Mouse (Mus musculus): ENCODE data around the gene Plin4. TPM values are rescaled to one million over a fixed set of nuclear protein-coding genes. Genes with fewer than 3 reads are reported as not detected.
A peak's percentile ranks its signal among the peaks of the same experiment; 100 is the strongest.

The Plin4 gene
- total RNA-seq (2017) = not detected in 2 replicates

DNA sequence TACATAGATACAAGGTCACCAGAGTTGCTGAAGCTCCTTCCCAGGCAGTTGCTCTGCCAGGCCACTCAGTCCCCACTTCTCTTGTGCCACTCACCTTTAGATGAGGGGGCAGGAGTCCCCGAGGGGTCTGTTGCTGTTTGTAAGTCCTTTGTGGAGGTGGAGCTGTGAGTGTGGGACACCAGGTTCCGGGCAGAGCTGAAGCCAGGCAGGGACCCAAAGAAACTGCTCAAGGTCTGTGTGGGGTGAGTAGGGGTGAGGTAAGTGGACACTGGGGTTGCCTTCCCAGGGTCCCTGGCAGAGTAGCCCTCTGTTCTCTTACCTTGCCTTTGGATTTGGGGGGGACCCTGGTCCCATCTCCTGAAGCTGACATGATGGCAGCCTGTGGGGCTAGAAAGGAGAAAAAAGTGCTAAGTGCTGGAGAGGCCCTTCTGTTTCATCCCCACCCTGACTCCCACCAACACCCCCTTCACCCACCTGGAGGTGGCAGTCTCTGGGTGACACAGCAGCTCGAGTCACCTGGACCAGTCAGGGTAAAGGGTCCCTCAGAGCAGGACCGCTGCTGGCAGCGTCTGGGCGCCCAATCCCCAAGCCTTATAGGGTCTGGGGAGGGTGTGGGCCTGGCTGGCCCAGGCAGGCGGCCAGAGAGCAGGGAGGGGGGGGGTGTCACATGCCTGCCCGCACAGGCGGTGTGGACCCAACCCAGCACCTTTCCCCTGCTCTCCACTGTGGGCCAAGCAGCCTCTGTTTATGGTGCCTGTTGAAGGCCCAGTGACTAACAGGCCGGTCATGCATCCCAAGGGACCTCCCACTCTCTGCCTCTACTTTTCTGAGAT, at the start of gene Plin4:
Gene Plin4 (minus strand): TSS at position 585 of the 833 bp plus-strand sequence.
- no peak for ATAC-seq (replicated peaks; ENCODE audit: low read depth, poor library complexity, severe bottlenecking)

DNA sequence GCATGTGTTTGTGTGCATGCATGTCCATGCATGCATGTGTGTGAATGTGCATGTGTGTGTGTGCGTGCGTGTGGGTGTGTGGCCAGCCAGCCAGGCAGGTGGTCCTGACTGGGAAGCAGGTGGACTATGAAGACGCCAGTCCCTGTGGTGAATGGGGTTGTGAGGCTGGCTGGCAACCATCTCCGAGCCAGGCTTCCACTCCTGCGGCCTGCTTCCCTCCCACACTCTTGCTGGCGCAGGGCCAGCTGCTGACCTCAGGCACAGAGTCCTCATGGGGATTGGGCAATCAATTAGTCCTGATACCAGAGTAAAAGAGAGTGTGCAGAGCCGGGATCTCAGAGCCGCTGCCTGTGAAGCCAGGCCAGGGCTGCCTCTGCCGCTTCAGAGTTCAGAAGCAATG, 44.0 kb upstream of the Plin4 start:
- ATAC-seq (replicated peaks; ENCODE audit: low read depth, poor library complexity, severe bottlenecking) = peak; percentile 74

DNA sequence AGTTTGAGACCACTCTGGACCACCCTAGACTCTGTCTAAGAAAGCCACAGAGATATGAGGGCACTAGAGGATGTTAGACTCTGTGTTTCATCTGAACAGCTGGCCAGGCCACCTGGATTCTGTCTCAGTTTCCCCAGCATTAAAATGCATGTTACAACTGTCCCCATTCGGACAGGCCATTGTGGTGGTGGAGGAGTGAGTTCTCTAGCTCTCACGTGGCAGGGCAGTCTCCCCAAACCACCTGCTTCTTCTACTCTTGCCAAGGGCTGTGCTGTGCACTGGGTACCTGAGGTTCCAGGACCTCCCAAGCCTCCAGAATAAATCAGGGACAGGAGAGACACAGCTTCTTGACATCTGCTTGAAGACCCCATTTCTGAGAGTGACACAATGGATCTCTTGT, 40.3 kb upstream of the Plin4 start:
- ATAC-seq (replicated peaks; ENCODE audit: low read depth, poor library complexity, severe bottlenecking) = no peak

DNA sequence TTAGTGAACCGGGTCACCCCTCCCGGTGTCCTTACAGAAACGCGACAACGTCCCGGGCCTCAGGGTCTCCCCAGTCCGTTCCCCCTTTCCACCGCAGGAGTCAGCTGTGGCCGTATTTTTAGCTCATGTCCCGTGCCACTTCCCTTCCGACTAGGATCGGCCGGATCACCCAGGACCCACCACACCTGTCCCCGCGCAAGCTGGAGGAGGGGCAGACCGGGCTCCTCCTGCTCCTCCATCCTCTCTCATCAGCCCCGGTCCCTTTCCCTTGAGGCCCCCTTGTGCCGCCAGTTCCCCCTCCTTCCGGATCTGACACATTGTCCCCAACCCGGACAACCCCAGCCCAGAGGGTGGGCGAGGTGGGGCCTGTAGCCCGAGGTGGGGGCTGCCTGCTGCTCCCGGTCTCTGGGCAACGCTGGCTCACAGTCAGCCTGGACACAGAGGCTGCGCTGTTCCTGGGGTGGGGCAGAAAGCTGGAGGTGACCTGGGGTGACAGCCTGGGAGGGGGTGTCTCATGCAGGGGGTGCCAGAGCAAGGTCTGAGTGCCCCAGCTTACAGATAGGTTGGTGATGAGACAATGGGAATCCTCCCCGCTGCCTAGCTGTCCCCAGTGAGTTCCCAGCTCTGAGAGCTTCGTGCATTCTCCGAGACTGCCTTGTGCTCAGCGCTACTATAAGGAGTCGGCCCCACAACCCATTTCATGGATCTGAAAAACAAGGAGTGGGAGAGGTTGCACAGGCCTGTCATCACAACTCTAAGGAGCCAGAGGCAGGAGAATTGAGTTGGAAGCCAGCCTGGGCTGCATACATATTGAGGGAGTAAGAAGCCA, 39.4 kb upstream of the Plin4 start:
- ATAC-seq (replicated peaks; ENCODE audit: low read depth, poor library complexity, severe bottlenecking) = 0 out of 2 replicates have a peak, but pooled peaks have one; percentile 8

DNA sequence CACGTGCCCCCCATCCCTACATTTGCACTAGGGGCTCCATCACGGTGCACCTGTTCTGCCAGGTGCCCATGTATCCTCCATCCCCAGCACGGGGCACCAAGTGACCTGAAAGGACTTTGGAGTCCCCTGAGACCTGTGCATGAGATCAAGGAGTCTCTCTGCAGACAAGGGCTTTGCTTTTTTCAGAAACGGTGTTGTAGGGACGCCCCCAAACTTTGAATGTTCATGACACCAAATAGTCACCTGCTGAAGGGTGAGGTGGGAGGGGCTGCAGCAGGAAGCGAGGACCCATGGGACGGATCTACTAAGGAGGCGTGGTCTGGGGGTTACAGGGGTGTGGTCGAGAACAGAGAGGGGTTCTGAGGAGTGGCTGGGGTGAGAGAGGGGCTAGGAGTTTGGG, 38.7 kb upstream of the Plin4 start:
- ATAC-seq (replicated peaks; ENCODE audit: low read depth, poor library complexity, severe bottlenecking) = no peak

DNA sequence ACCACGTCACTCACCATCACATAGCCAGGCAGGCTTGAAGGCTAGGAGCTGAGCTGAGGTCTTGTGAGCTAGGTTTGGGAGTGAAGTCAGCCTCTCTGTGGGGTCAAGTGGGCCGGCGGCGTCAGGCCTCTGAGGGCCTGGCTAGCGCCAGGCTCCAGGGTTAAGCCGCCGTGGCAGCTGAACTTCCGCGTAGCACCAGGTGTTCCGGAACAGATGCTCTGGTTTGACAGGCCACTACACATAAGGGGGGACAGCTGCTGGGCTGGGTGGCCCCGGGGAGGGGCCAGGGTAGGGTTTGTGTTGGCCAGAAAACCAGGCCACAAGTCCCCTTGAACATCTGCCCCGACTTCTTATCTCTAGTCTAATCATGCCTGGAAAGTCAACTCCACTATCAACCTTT, 37.8 kb upstream of the Plin4 start:
- ATAC-seq (replicated peaks; ENCODE audit: low read depth, poor library complexity, severe bottlenecking) = no peak

DNA sequence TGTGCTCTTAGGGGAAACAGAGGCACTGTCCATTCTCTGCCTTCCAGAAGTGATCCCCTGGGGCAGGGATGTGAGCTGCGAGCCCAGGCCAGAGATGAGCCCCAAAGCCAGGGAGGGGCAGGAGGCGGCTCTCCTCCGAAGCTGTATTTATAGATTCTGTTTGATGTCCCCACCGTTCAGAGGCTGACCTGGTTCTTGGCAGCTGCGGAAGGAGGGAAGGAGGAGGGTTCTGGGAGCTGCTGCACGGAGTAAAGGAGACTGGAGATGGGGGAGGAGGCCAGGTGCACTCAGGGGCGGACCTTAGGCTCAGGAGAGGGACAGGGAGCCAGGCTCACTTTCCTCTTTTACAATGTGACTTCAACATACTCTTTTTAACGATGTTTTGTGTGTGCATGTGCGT, 36.5 kb upstream of the Plin4 start:
- ATAC-seq (replicated peaks; ENCODE audit: low read depth, poor library complexity, severe bottlenecking) = no peak

DNA sequence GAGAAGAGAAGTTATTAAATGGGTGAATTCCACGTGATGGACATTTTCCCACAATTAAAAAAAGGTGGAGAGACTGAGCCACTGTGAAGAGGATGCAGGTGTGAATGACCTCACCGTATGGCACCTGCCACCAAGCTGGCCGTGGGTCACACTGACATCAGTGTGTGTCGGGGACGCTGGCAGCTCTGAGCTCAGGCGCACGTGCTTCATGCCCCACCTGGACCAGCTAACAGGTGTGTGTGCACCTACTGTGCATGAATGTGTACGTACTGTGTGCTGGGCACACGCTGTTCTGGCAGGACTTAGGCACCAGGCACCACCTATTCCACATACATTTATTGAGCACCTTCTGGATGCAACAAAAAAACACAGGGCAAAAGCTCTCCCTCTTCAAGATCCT, 34.9 kb upstream of the Plin4 start:
- ATAC-seq (replicated peaks; ENCODE audit: low read depth, poor library complexity, severe bottlenecking) = no peak

DNA sequence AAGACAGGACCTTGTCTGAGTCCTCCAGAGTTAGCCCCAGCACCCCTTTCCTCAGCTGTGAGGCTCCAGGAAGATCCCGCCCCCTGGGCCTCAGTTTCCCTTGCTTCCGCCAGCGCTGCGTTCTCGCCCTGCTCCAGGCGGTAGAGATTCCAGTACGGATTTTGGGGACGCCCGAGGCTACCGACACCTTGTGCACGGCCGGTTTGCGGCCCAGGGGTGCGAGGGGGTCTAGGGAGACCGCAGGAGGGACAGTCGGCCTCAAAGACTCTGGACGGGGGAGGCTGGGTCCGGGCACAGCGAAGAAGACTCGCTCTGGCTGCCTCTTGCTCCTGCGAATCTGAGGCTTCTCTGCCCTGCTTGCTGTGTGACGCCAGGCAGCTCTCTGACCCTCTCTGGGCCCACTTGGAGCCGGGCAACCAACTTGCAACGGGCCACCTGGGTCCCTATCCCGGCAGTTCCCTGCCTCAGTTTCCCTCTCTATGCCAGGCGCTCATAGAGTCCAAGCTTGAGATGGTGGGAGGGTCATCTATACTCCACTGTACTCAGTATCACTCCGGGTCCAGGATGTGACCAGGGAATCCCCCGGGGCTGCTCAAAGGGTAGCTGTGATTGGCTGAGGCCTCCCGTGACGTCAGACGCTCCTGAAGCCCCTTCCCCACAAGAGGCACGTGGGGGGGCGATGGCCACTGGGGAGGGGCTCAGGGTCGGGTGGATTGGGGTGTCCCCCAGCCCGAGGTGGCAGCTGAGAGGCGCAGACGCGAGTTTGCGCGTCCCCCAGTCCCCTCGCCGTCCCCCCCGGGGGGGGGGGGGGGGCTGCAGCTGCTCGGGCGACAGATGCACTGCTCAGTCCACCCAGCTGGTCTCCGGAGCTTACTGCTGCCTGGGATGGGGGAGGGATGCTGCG, 32.4 kb upstream of the Plin4 start:
- no peak; the same call in 1 of the 2 replicates for ATAC-seq (replicated peaks; ENCODE audit: low read depth, poor library complexity, severe bottlenecking)

DNA sequence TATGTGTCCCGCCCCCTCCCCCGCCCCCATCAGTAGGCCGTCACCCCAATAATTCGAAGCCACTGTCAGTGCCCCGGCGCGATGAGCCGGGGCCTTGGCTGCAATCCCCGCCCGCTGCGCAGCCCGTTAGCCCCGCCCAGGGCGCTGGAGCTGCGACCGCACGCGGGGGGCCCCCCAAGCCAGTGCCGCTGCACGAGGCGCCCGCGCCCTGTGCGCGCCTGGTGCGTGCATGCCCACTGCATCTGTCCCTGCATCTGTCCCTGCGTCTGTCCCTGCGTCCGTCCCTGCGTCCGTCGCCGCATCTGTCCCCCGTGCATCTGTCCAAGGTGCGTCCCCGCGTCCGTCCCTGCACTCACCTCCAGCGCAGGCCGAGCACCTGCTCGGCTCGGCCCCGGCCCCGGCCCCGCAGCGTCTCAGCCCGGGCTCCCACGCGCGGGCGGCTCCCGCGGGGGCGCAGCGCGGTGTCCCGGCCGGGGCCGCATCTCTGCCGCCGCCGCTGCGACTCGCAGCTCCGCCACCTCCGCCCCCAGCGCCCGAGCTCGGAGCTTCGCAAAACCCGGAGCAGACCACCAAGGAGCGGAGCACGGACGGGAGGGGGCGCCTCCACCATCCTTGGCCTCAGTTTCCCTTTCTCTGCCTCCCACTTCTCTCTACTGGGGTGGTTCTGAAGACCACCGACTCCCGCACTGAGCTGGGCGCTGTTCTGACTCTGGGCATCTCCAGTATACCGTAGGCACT, 30.4 kb upstream of the Plin4 start, which contains the start of gene Sema6b:
Gene Sema6b (minus strand): TSS at position 486 of the 738 bp plus-strand sequence.
- ATAC-seq (replicated peaks; ENCODE audit: low read depth, poor library complexity, severe bottlenecking) = peak; percentile 52

DNA sequence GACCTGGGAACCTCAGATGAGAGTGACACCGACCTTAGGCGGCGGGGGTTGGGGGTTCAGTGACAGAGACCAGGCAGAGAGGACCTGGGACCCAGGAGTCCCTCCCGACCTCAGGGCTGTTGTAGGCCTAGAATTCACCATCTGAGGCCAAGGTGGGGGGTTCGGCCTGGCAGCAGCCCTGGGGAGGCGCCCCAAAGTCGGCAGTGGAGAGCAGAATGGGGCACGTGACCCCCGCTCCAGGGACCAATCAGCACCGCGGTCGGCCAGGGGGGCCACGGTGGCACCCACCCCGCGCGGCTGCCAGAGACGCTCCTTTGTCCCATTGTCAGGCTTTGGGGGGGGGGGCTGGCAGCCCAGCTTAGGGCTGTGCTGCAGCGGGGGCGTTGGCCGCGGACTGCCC, 29.8 kb upstream of the Plin4 start:
- no peak for ATAC-seq (replicated peaks; ENCODE audit: low read depth, poor library complexity, severe bottlenecking)

DNA sequence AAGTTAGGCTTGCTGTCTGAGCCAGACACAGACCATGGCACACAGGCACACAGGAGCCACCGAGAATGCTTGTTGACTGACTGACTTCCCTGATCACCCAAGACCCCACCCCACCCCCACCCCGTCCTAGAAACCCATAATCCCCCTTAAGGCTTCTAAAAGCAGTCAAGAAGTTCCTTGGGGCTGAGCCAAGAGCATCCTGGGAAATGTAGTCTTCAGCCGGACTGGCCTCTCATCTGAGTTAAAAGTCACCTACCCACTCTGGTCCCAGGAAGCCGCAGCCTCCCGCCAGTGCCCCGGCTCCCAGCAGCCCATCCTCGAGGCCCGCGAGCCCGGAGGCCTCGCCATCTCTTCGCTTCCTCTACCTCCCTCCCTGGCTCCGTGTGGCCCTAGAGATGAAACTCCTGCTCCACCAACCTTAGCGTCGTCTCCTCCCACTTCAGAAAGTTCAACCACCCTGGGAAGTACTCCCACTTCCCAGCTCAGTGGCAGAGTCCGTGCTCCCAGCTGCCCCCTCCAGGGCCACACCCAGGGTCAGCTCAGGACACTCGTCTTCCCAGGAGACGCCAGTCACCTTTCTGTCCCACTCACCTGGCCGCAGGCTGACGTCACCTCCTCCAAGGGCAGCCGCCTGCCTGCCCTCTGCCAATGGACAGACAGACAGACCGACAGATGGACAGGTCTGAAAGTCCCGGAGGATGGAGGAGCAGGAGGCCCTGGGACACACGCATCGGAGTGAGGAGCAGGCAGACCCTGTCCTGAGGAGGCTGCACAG, 28.4 kb upstream of the Plin4 start:
- ATAC-seq (replicated peaks; ENCODE audit: low read depth, poor library complexity, severe bottlenecking) = no peak

DNA sequence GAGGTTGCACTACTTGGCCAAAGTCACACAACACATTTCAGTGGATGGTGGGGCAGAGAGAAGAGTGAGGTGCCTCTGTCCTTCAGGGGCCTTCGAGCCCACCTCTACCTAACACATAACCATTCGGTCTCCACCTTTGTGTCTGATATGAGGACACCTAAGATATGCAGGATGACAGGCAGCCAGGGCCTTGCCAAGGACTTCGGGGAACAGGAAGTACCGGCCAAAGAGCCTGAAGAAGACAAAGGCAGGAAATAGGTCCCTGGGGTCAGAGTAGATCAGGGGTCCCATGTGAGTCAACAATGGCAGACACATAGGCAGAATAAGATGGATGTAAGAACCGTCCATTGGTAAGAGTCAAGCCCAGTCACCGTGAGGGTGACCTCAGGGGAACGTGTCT, 27.0 kb upstream of the Plin4 start:
- ATAC-seq (replicated peaks; ENCODE audit: low read depth, poor library complexity, severe bottlenecking) = no peak

DNA sequence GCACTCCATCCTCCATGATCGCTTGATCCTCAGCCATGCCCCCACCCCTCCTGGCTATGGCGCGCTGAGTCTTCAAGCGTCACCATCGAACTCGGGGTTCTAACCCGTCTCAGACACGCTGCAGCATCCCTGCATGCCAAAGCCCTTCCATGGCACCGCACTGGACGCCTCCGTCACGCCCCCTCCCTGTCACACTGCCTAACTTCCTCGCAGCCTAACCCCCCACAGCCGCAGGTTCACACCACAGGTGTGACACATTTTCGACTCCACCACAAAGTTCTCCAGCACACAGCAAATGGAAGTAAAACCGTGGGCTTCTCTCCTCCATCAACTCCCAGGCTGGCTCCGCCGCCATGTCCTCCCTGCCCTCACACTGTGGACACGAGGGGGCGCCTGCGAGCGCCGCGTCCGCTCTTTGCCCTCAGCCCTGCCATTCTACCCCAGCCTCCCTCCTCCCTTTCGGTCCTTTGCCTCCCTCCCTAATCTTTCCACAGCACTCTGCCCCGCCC, 24.9 kb upstream of the Plin4 start:
- peak; percentile 64 for ATAC-seq (replicated peaks; ENCODE audit: low read depth, poor library complexity, severe bottlenecking)

DNA sequence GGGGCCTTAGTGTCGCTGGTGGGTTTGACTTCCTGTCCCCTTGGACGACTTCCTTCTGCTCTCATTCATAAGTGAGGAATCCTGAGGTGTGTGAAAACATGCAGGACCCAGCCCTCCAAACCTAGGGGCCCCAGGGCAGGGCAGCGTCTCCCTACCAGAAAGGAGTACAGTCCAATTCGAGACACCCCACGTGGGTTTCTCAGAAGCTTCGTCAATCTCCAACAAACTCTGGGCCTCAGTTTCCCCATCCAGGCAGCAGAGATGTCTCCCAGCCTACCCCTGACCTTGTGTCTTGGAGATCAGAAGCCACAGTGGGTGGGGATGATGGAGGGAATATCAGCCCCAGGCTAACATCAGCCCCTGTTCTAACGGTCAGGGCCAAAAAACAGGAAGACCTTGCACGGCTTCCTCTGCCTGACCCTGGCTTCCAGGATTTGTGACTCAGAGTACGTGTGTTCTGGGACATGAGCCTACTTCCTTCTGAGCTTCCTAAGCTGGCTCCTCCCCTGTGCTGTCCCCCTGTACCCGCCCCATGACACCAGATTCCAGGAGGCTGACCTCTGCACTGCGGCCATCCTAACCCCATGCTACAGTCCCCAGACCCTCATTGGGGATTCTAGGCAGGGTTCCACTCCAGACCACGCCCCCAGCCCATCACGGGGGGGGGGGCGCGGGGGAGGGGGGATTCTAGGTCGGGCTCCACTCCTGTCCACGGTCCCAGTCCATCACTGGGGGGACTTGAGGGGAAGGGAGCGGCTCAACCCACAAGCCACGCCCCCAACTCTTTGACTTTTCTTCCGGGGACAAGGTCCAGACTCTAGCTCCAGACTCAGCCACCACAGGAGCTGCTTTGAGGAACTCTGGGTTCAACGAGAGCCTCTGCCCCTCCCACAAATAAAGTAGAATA, 24.1 kb upstream of the Plin4 start:
- ATAC-seq (replicated peaks; ENCODE audit: low read depth, poor library complexity, severe bottlenecking) = peak; percentile 64

DNA sequence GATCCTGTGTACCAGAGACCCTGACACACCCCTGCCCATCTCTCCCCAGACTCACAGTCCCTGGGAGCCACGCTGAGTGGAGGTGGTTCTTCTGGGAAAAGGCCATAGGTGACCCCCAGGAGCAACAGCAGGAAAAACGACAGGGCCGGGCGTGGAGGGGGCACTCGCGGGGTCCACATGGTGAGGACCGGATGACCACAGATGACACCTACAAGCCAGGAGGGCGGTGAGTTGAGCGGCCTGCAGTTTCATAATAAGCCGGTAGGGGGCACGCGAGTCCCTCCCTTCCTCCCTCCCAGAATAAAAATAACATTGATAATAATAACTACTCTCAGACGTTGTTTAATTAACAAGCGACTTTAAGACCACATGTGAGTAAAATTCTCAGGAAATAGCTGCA, 23.1 kb upstream of the Plin4 start:
- ATAC-seq (replicated peaks; ENCODE audit: low read depth, poor library complexity, severe bottlenecking) = peak; percentile 36

DNA sequence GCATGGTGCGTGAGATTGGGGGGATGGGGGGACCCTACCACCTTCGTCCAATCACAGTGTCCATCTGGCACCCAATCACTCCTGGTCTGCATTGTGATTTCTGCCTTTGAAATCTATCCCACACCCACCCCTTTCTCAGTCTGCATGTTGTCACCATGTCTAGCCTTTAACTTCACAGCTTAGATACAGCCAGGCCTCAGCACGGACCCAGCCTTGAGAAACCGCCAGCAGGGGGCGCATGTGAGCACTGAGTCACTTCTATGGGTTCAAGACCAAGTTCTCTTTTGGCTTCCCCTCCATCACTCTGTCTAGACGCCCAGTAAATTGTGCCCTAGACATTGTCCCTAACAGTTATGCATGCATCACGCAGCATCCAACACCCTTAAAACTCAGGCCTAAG, 22.2 kb upstream of the Plin4 start:
- ATAC-seq (replicated peaks; ENCODE audit: low read depth, poor library complexity, severe bottlenecking) = peak; percentile 13; the same call in 1 of the 2 replicates

DNA sequence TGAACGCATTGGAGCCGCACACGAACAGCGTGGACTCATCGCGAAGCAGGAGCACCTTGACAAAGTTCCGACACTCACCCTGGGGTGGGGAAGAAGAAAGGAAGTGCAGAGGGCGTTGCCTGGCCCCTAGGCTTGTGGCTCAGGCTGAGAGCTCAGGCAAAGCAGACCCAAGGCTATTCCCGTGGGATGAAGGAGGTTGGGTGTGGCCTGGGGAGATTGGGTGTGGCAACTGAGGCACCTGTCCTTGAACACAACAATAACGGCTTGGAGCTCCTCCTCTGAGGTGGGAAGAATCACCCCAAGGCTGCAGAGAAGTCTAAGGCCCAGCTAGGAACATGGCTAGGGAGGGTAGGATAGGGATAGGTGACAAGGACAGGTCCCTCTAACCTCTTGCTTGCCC, 21.5 kb upstream of the Plin4 start:
- no peak for ATAC-seq (replicated peaks; ENCODE audit: low read depth, poor library complexity, severe bottlenecking)

All from common myeloid progenitor, adult 5-6 weeks (primary cell).